Mouse (Mus musculus) ES-Bruce4 (cell line): ENCODE data around the gene Fads2. TPM values are rescaled to one million over a fixed set of nuclear protein-coding genes. Genes with fewer than 3 reads are reported as not detected.

Experiments
- H3K27ac ChIP-seq: 2 replicates; pipeline ENCODE4 v1.5.1; 2012; ENCODE audit warnings: low read length, inconsistent platforms; ENCODE audit not compliant: insufficient read depth
- H3K27me3 ChIP-seq: 2 replicates; pipeline ENCODE4 v1.6.1; 2012; ENCODE audit warnings: mild to moderate bottlenecking, low read length, inconsistent platforms; ENCODE audit not compliant: control insufficient read depth, poor library complexity, insufficient read depth, severe bottlenecking
- H3K36me3 ChIP-seq: 2 replicates; pipeline ENCODE4 v1.6.1; 2012; ENCODE audit warnings: inconsistent platforms, mild to moderate bottlenecking, low read length, moderate library complexity; ENCODE audit not compliant: control insufficient read depth, poor library complexity, insufficient read depth, severe bottlenecking
- H3K4me1 ChIP-seq: one replicate; pipeline ENCODE4 v1.8.1; 2011; ENCODE audit warnings: low read length; ENCODE audit not compliant: control insufficient read depth, insufficient read depth
- H3K4me3 ChIP-seq: 2 replicates; pipeline ENCODE4 v1.5.1; 2011; ENCODE audit warnings: low read depth, mild to moderate bottlenecking, low read length
- H3K9ac ChIP-seq: 2 replicates; pipeline ENCODE4 v1.6.1; 2012; ENCODE audit warnings: low read depth, mild to moderate bottlenecking, inconsistent platforms; ENCODE audit not compliant: poor library complexity, severe bottlenecking
- H3K9me3 ChIP-seq: replicated peaks from 2 replicates; pipeline ENCODE4 v1.6.1; 2012; ENCODE audit warnings: mild to moderate bottlenecking, low read length, inconsistent platforms; ENCODE audit not compliant: control insufficient read depth, poor library complexity, insufficient read depth, severe bottlenecking
- CTCF ChIP-seq: IDR thresholded peaks from one replicate; pipeline ENCODE4 v1.8.1; 2011; ENCODE audit warnings: low read depth, low read length
- EP300 ChIP-seq: IDR thresholded peaks from 2 replicates; pipeline ENCODE4 v1.6.1; 2011; ENCODE audit warnings: low read depth, low read length; ENCODE audit not compliant: insufficient read depth
- POLR2A ChIP-seq: IDR thresholded peaks from one replicate; pipeline ENCODE4 v1.8.1; 2011; ENCODE audit warnings: low read length; ENCODE audit not compliant: insufficient read depth
- polyA plus RNA-seq: library from polyadenylated mRNA; stranded (reverse); fragments of >200 nt; gene quantifications from 2 replicates; pipeline ENCODE4 v1.2.4, GENCODE M21; 2011; ENCODE audit warnings: low read depth; ENCODE audit not compliant: missing spikeins, insufficient read depth, insufficient read length

The Fads2 gene
- polyA plus RNA-seq, 1 experiment = 104 TPM

DNA sequence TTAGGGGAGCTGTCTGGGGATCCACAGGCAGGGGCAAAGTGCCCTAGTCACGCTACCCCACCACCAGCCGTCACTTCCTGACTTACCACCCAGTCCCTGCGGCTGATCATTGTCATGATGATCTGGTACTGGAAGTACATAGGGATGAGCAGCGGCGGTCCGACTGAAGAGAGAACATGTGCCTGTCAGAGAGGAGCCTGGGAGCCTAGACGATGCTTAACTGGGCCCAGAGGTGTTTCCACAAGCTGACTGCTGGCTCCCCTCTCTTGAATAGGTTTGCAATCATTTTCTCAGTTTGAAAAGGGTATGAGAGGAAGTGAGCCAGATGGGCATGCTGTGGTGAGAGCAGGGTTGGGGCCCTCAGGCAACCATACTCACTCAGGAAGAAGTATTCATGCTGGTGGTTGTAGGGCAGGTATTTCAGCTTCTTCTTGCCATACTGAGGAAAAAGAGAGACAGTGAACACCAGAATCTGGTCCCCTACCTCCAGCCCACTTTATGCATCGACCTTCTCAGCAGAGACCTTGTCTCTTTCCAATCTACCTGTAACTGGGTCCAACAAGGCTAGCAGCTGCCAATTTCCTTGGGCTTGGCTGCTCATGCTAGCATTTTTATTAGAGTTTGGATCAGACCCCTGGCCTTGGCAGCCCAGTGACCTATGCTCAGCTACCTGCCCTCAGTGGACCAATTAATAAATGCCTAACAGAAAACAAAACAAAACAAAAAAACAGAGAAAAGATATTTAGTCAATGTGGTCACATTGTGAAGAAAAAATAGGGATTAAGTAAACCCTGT lies 31.2 kb downstream of the Fads2 start:
- Histone ChIP-seq H3K9ac (no peak overlapping the region), H3K36me3 (peaks cover 7% of the 10 kb centered on the region), H3K4me3 (no peak overlapping the region), H3K27ac (no peak overlapping the region), H3K9me3 (no peaks in the 10 kb centered on the region), H3K4me1 (no peaks in the 10 kb centered on the region), H3K27me3 (no peaks in the 10 kb centered on the region)
- TF ChIP-seq POLR2A (no peak), EP300 (no peak), CTCF (no peak)

DNA sequence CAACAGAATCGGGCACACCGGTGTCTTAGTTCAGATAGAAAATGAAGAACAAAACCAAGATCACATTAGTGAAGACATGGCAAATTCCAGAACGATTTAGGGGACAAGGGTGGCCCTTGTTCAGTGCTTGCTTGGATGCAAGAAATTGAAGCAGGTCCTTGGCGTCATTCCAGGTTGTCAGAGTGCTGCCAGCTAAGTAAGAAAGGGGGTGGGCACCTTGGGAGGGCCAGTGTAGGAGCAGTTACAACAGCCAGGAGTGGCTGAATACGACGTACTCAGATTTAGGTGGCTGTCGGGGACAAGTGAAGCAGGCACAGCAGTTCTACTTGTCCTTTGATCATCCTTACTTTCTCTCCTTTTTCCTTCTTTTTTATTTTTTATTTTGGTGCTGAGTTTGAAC lies 33.8 kb downstream of the Fads2 start:
- peaks cover 7% of the 10 kb centered on the region for H3K36me3 ChIP-seq
- H3K9ac ChIP-seq = no peak overlapping the region
- no peak overlapping the region for H3K27ac ChIP-seq
- no peak for TF ChIP-seq EP300
- TF ChIP-seq POLR2A = no peak
- no peak for TF ChIP-seq CTCF
- H3K27me3 ChIP-seq = no peaks in the 10 kb centered on the region
- no peak overlapping the region for H3K4me3 ChIP-seq
- H3K4me1 ChIP-seq = no peaks in the 10 kb centered on the region
- no peaks in the 10 kb centered on the region for H3K9me3 ChIP-seq

DNA sequence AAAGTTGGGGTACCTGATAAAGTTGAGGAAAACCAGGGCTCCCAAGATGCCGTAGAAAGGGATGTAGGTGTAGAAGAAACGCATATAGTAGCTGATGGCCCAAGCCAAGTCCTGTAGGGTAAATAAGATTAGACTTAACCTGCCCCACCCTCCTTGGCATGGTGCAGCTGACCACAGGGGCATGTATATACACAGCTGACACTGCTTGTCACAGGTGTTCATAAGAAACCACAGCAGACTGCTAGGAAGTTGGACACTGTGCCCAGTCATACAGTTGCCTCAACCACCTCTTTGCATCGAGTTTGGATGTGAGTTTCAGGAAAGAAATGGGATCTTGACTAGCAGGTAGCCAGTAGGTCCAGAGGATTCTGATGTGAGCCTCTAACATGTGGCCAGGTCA lies 35.0 kb downstream of the Fads2 start:
- no peaks in the 10 kb centered on the region for H3K4me1 ChIP-seq
- no peak overlapping the region for H3K9ac ChIP-seq
- TF ChIP-seq EP300 (no peak), CTCF (no peak)
- H3K27me3 ChIP-seq = no peaks in the 10 kb centered on the region
- no peak overlapping the region for H3K4me3 ChIP-seq
- H3K36me3 ChIP-seq = peaks cover 7% of the 10 kb centered on the region
- H3K27ac ChIP-seq = no peak overlapping the region
- no peaks in the 10 kb centered on the region for H3K9me3 ChIP-seq

DNA sequence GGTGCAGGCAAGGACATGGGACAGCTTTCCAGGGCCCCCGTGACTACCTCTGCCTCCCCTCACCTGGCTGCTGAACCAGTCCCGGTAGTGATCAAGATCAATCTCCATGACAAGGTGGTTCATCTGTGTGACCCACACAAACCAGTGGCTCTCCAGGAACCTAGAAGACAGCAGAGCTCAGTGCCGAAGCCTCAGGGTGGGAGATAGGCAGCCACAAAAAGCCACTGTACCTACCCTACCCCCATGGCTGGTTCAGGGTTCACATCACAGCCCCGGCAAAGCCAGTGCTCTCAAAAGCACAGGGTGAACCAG lies 35.4 kb downstream of the Fads2 start:
- TF ChIP-seq EP300 (no peak), CTCF (no peak), POLR2A (no peak)
- Histone ChIP-seq H3K9ac (no peak overlapping the region), H3K27ac (no peak overlapping the region), H3K27me3 (no peaks in the 10 kb centered on the region), H3K4me1 (no peaks in the 10 kb centered on the region), H3K9me3 (no peaks in the 10 kb centered on the region), H3K4me3 (no peak overlapping the region), H3K36me3 (peaks cover 7% of the 10 kb centered on the region)

DNA sequence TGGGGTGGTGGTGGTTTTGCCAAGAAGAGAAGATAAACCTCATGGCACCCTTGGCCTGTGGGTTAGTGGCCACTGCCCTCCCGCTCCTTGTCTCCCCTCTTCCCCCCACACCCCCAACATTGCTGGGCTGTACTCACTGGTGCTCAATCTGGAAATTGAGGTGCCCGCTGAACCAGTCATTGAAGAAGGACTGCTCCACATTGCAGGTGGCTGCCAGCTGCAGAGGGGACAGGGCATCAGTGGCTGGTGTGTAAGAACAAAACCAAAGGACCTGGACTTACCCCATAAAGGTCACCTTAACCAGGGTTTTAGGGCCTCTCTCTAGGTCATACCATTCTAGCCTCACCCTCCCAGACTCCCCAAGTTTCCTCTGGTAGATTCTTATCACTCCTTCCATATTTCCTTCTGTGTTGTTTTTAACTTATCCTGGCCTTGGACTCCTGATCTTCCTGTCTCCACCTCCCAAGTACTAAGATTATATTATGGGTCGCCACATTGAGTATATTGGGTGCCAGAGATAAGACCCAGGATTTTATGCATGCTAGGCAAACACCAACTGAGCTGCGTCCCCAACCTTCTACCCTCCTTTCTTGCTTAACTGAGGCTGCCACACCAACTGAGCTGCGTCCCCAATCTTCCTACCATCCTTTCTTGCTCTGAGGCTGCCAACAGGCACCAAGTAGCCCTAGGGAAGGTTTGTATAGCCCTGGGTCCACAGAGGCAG lies 35.9 kb downstream of the Fads2 start:
- H3K27me3 ChIP-seq = no peaks in the 10 kb centered on the region
- H3K4me1 ChIP-seq = no peaks in the 10 kb centered on the region
- H3K9ac ChIP-seq = no peak overlapping the region
- peaks cover 7% of the 10 kb centered on the region for H3K36me3 ChIP-seq
- no peak overlapping the region for H3K4me3 ChIP-seq
- TF ChIP-seq CTCF = no peak
- TF ChIP-seq POLR2A = no peak
- no peak for TF ChIP-seq EP300
- H3K27ac ChIP-seq = no peak overlapping the region
- no peaks in the 10 kb centered on the region for H3K9me3 ChIP-seq

DNA sequence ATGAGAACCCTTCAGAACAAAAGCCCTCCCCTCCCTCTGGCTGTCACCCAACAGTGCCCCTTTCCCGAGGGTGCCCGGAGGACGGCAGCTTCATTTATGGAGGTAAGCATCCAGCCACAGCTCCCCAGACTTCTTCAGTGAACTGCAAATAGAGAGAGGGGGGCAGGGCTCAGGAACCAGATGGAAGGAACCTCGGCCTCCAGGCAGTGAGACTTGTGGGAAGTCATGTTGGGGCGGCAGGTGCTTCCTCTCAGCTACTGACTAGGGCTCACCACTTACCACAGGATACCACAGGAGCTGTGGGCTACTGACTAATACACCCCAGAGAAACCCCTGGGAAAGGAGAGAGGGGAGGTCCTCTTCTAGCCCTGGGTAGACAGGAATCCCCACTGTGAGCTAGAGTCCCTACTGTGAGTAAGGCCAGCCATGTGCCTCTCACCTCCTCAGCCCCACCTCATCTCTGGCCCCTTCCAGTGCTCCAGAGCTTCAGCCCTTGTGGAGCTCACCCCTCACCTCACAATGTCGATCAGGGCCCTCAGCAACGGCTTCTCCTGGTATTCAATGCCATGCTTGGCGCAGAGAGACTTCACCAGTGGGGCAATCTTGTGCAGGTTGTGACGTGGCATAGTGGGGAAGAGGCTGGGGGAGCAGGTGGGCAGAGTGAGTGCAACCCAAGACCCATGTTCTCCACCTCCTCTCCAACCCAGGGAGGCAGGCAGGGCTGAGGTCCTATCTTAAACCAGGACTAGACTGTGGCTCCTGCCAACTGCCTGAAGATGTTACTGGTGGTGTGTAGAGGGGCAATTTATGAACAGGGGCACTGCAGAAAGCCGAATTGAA lies 37.2 kb downstream of the Fads2 start:
- Histone ChIP-seq H3K27me3 (no peaks in the 10 kb centered on the region), H3K9me3 (no peaks in the 10 kb centered on the region), H3K4me3 (no peak overlapping the region), H3K4me1 (no peaks in the 10 kb centered on the region), H3K9ac (no peak overlapping the region), H3K27ac (no peak overlapping the region), H3K36me3 (0 out of 2 replicates have a peak, but pooled peaks cover 2% of the 10 kb centered on the region)
- TF ChIP-seq CTCF (no peak), EP300 (no peak), POLR2A (no peak)
